In genomic region chr3:108557888-108558287, GRCm38 (mm10) we compare ENCODE assay signal across 37 mouse cellular contexts. TPM values are rescaled to one million over a fixed set of nuclear protein-coding genes. Genes with fewer than 3 reads are reported as not detected.
DNase-seq lines count a peak whose midpoint lies in the region; ATAC-seq and TF ChIP-seq lines count a peak whose summit lies in the region.
"Had no signal": no experiment of that assay in that cellular context is flagged by ENCODE, and none has a peak within 500 bp of the region (broad histone marks: within the 10 kb centered on the region; RNA-seq: fewer than 3 reads in every experiment).

No protein-coding gene starts in this region.

- ATAC-seq in liver, embryonic 14.5 days (ENCODE audit: insufficient read depth), result no peak
- ATAC-seq in megakaryocyte-erythroid progenitor cell, adult 5-6 weeks (replicated peaks; ENCODE audit: low FRiP score, low TSS enrichment, poor library complexity, severe bottlenecking), result peak; percentile 32
- ATAC-seq: forebrain, postnatal 0 days; midbrain, embryonic 15.5 days had no signal

- TF ChIP-seq EP300 in liver, embryonic 14.5 days (IDR thresholded peaks at IDR 0.05; ENCODE audit: low read depth), result peak; percentile 35

- peaks cover 12% of the 10 kb centered on the region for H3K36me3 ChIP-seq in liver, embryonic 14.5 days (replicated peaks; ENCODE audit: control insufficient read depth, insufficient read depth, low read depth)

- TF ChIP-seq CTCF in liver, embryonic 14.5 days (IDR thresholded peaks at IDR 0.05; ENCODE audit: low read depth), result no peak

- H3K27ac ChIP-seq in liver, embryonic 14.5 days, result peak overlapping the region; percentile 58
- H3K27ac ChIP-seq: embryonic facial prominence, embryonic 12.5 days; forebrain, embryonic 10.5 days; hindbrain, embryonic 10.5 days; hindbrain, embryonic 15.5 days; kidney, embryonic 15.5 days; limb, embryonic 10.5 days; limb, embryonic 15.5 days; lung, embryonic 15.5 days; midbrain, embryonic 15.5 days; neural tube, embryonic 15.5 days had no signal

- no peaks in the 10 kb centered on the region for H3K9me3 ChIP-seq in liver, embryonic 14.5 days (ENCODE audit: control insufficient read depth, low read length)
- H3K9me3 ChIP-seq: embryonic facial prominence, embryonic 12.5 days; forebrain, embryonic 10.5 days; hindbrain, embryonic 10.5 days; hindbrain, embryonic 15.5 days; kidney, embryonic 15.5 days; limb, embryonic 10.5 days; limb, embryonic 15.5 days; lung, embryonic 15.5 days; midbrain, embryonic 15.5 days; neural tube, embryonic 15.5 days had no signal

- H3K9ac ChIP-seq in liver, embryonic 14.5 days (replicated peaks), result 0 out of 2 replicates have a peak overlapping the region, but pooled peaks have one; percentile 3
- H3K9ac ChIP-seq: embryonic facial prominence, embryonic 12.5 days; forebrain, postnatal 0 days; hindbrain, embryonic 15.5 days; kidney, embryonic 15.5 days; limb, embryonic 15.5 days; lung, embryonic 15.5 days; midbrain, embryonic 15.5 days; neural tube, embryonic 15.5 days had no signal

- no peaks in the 10 kb centered on the region for H3K27me3 ChIP-seq in liver, embryonic 14.5 days (ENCODE audit: control insufficient read depth, insufficient read depth, low read length)
- H3K27me3 ChIP-seq: CH12.LX; embryonic facial prominence, embryonic 12.5 days; hindbrain, embryonic 15.5 days; kidney, embryonic 15.5 days; limb, embryonic 15.5 days; lung, embryonic 15.5 days; midbrain, embryonic 15.5 days; neural tube, embryonic 15.5 days had no signal

- 57% methylated on average over 4 of the region's 4 CpGs for WGBS in liver, embryonic 14.5 days (ENCODE audit: insufficient replicate concordance)

- peak; percentile 54 for DNase-seq in adipocyte (ENCODE audit: low spot score)
- peak; percentile 55 for DNase-seq in c-Kit-positive CD71-positive TER-119-positive erythroid progenitor cells, embryonic 14.5 days (ENCODE audit: low spot score)
- DNase-seq in liver, embryonic 14.5 days (ENCODE audit: low read depth in 3 of 3, low spot score in 3 of 3), result peak; percentile 37 to 51 (median 38)
- DNase-seq in adrenal gland, adult 8-10 months, result no peak
- no peak for DNase-seq in cerebellum, adult 8-10 months
- no peak for DNase-seq in left cerebral cortex, adult 9 months (ENCODE audit: low spot score in 2 of 2)
- DNase-seq: adrenal gland, postnatal 14 days; cerebellum, adult 9-10 months; embryo, embryonic 11 days; forebrain, postnatal 0 days; gastrocnemius, postnatal 10 days; heart, postnatal 14 days; kidney, adult 18-20 months; kidney, postnatal 25 days; lung, postnatal 4 days; retina, postnatal 1 day; right cerebral cortex, postnatal 14 days; spleen, adult 18-20 months; thymus, postnatal 14 days had no signal

- H3K4me1 ChIP-seq in liver, embryonic 14.5 days (replicated peaks; ENCODE audit: control insufficient read depth in 2 of 2, insufficient read depth in 2 of 2, low read length in 1 of 2), result peaks cover 23 to 26% of the 10 kb centered on the region in 2 experiments

- peak overlapping the region; percentile 44; the same call in 1 of the 2 replicates for H3K4me2 ChIP-seq in liver, embryonic 14.5 days (ENCODE audit: low read depth)
- H3K4me2 ChIP-seq: embryonic facial prominence, embryonic 12.5 days; hindbrain, embryonic 15.5 days; kidney, embryonic 15.5 days; limb, embryonic 15.5 days; lung, embryonic 15.5 days; midbrain, embryonic 15.5 days; neural tube, embryonic 15.5 days had no signal

- H3K4me3 ChIP-seq in liver, embryonic 14.5 days (ENCODE audit: insufficient read depth in 1 of 2, low read depth in 2 of 2, low read length in 2 of 2), result no peak overlapping the region
- H3K4me3 ChIP-seq: embryonic facial prominence, embryonic 12.5 days; forebrain, embryonic 10.5 days; hindbrain, embryonic 10.5 days; hindbrain, embryonic 15.5 days; kidney, embryonic 15.5 days; limb, embryonic 10.5 days; limb, embryonic 15.5 days; lung, embryonic 15.5 days; midbrain, embryonic 15.5 days; neural tube, embryonic 15.5 days had no signal

RNA-seq across cellular contexts. Expression of gene Tmem167b, which starts 4.4 kb away (rescaled TPM):
- 2.8 and 3.8 TPM in 2 replicates for polyA plus RNA-seq in liver, embryonic 14.5 days (2012; rRNA removed)
- 12.7 and 13.1 TPM in 2 replicates for polyA plus RNA-seq in liver, embryonic 14.5 days (2014; fragmentation: Nextera tagmentation; extraction: Ambion mirVana)
- total RNA-seq in megakaryocyte-erythroid progenitor cell, adult 5-6 weeks (2014; fragmentation: Nextera tagmentation), result 8.1 and 15.6 TPM in 2 replicates
- total RNA-seq in megakaryocyte-erythroid progenitor cell, adult 5-6 weeks (2017), result 29.1 and 36.7 TPM in 2 replicates
- total RNA-seq in adrenal gland, adult 8-10 months (2022), result 10 to 100 TPM; 63.6 to 76.6 (median 68.7) TPM

RNA-seq across cellular contexts. Expression of gene Taf13, which starts 13.6 kb away (rescaled TPM):
- 2.5 and 5.1 TPM in 2 replicates for polyA plus RNA-seq in liver, embryonic 14.5 days (2012; rRNA removed)
- polyA plus RNA-seq in liver, embryonic 14.5 days (2014; fragmentation: Nextera tagmentation; extraction: Ambion mirVana), result 8.8 and 9.2 TPM in 2 replicates
- 8.2 and 16.8 TPM in 2 replicates for total RNA-seq in megakaryocyte-erythroid progenitor cell, adult 5-6 weeks (2014; fragmentation: Nextera tagmentation)
- total RNA-seq in megakaryocyte-erythroid progenitor cell, adult 5-6 weeks (2017), result 9.3 and 16.8 TPM in 2 replicates
- total RNA-seq in adrenal gland, adult 8-10 months (2022), result 10 to 100 TPM; 26.3 to 35.0 (median 29.7) TPM

RNA-seq across cellular contexts. Expression of gene 5330417C22Rik, which starts 21.6 kb away (rescaled TPM):
- 0.05 and 0.11 TPM in 2 replicates for polyA plus RNA-seq in liver, embryonic 14.5 days (2012; rRNA removed)
- 0.17 TPM in 1 of 2 replicates, not detected in the other for polyA plus RNA-seq in liver, embryonic 14.5 days (2014; fragmentation: Nextera tagmentation; extraction: Ambion mirVana)
- 0.49 TPM in 1 of 2 replicates, not detected in the other for total RNA-seq in megakaryocyte-erythroid progenitor cell, adult 5-6 weeks (2014; fragmentation: Nextera tagmentation)
- total RNA-seq in megakaryocyte-erythroid progenitor cell, adult 5-6 weeks (2017), result 5.0 TPM in 1 of 2 replicates, not detected in the other
- 1 to 10 TPM; 2.4 to 6.9 (median 3.9) TPM for total RNA-seq in adrenal gland, adult 8-10 months (2022)

RNA-seq across cellular contexts. Expression of gene 1700013F07Rik, which starts 23.9 kb away (rescaled TPM):
- polyA plus RNA-seq in liver, embryonic 14.5 days (2012; rRNA removed), result not detected in 2 replicates
- not detected in 2 replicates for polyA plus RNA-seq in liver, embryonic 14.5 days (2014; fragmentation: Nextera tagmentation; extraction: Ambion mirVana)
- not detected in 2 replicates for total RNA-seq in megakaryocyte-erythroid progenitor cell, adult 5-6 weeks (2014; fragmentation: Nextera tagmentation)
- not detected in 2 replicates for total RNA-seq in megakaryocyte-erythroid progenitor cell, adult 5-6 weeks (2017)
- total RNA-seq in adrenal gland, adult 8-10 months (2022), result under 1 TPM in 2 of 4 experiments, not detected in 2; 0.45 to 0.59 TPM
- total RNA-seq: adrenal gland, postnatal 14 days; ES-E14; gastrocnemius, postnatal 10 days; heart, adult 8-10 months; heart, postnatal 14 days had no signal
- polyA plus RNA-seq: C2C12; heart, embryonic 14.5 days; intestine, embryonic 14.5 days; kidney, embryonic 15.5 days; limb, embryonic 15.5 days; stomach, embryonic 16.5 days had no signal

RNA-seq across cellular contexts. Expression of gene Wdr47, which starts 33.2 kb away (rescaled TPM):
- polyA plus RNA-seq in liver, embryonic 14.5 days (2012; rRNA removed), result 1.1 and 1.3 TPM in 2 replicates
- 1.3 and 2.0 TPM in 2 replicates for polyA plus RNA-seq in liver, embryonic 14.5 days (2014; fragmentation: Nextera tagmentation; extraction: Ambion mirVana)
- 3.9 and 7.8 TPM in 2 replicates for total RNA-seq in megakaryocyte-erythroid progenitor cell, adult 5-6 weeks (2014; fragmentation: Nextera tagmentation)
- 5.4 and 19.6 TPM in 2 replicates for total RNA-seq in megakaryocyte-erythroid progenitor cell, adult 5-6 weeks (2017)
- 10 to 100 TPM; 11.7 to 19.3 (median 15.3) TPM for total RNA-seq in adrenal gland, adult 8-10 months (2022)

Comparison
In these comparisons a context has a peak if more than half of its experiments do, and no peak if none do; other contexts are left out.
1. DNase-seq: peak in adipocyte (single experiment), c-Kit-positive CD71-positive TER-119-positive erythroid progenitor cells, embryonic 14.5 days (single experiment) and liver, embryonic 14.5 days (3 of 3); none in adrenal gland, adult 8-10 months (single experiment), cerebellum, adult 8-10 months (single experiment) and left cerebral cortex, adult 9 months (0 of 2).